Mouse (Mus musculus) heart, embryonic 12.5 days (tissue): ENCODE results near the gene Pitpna. TPM values are rescaled to one million over a fixed set of nuclear protein-coding genes. Genes with fewer than 3 reads are reported as not detected.

Experiments used
- ATAC-seq: fragments of 200-750 bp; cut with Nextera tagmentation; 2 replicates; pipeline ENCODE4 v1.8.0; 2017; ENCODE audit warnings: moderate TSS enrichment, moderate library complexity; ENCODE audit not compliant: insufficient number of reproducible peaks, low FRiP score
- H3K27ac ChIP-seq: fragments of 300-500 bp; sonication (generic); 2 replicates; pipeline ENCODE4 v1.5.1; 2016; ENCODE audit warnings: mild to moderate bottlenecking, moderate library complexity; ENCODE audit not compliant: poor library complexity, severe bottlenecking
- H3K27me3 ChIP-seq: fragments of 300-500 bp; sonication (generic); replicated peaks from 2 replicates; pipeline ENCODE4 v1.6.1; 2016; ENCODE audit warnings: mild to moderate bottlenecking, moderate library complexity
- H3K36me3 ChIP-seq: fragments of 300-500 bp; sonication (generic); 2 replicates; pipeline ENCODE4 v1.6.1; 2016; ENCODE audit warnings: mild to moderate bottlenecking, moderate library complexity
- H3K4me1 ChIP-seq: fragments of 300-500 bp; sonication (generic); replicated peaks from 2 replicates; pipeline ENCODE4 v1.6.1; 2016; ENCODE audit warnings: mild to moderate bottlenecking
- H3K4me2 ChIP-seq: fragments of 300-500 bp; sonication (generic); 2 replicates; pipeline ENCODE4 v1.6.1; 2016; ENCODE audit warnings: mild to moderate bottlenecking, moderate library complexity
- H3K4me3 ChIP-seq: fragments of 300-500 bp; sonication (generic); 2 replicates; pipeline ENCODE4 v1.5.1; 2016; ENCODE audit warnings: mild to moderate bottlenecking
- H3K9ac ChIP-seq: fragments of 300-500 bp; sonication (generic); 2 replicates; pipeline ENCODE4 v1.6.1; 2016; ENCODE audit warnings: mild to moderate bottlenecking, moderate library complexity
- H3K9me3 ChIP-seq: fragments of 300-500 bp; sonication (generic); replicated peaks from 2 replicates; pipeline ENCODE4 v1.6.1; 2016; ENCODE audit warnings: mild to moderate bottlenecking, moderate library complexity
- WGBS: fragments of 180-500 bp; shearing (Covaris S2); methylation state at CpG from one replicate; pipeline ENCODE4 v1.1.7; 2016; 5-methylcytosine and 5-hydroxymethylcytosine counted together
- polyA plus RNA-seq: library from polyadenylated mRNA; unstranded; fragments of >200 nt; fragmentation: Nextera tagmentation; extraction: Ambion mirVana; gene quantifications from 2 replicates; pipeline ENCODE4 v1.2.1, GENCODE M21; 2016

Pitpna gene
- polyA plus RNA-seq, 1 experiment from 2014 or later = 75.3 TPM

- no peak overlapping the region for H3K4me3 ChIP-seq
- no peak overlapping the region for H3K4me2 ChIP-seq
- H3K4me1 ChIP-seq = peaks cover 19% of the 10 kb centered on the region
- H3K9ac ChIP-seq = no peak overlapping the region
- H3K27me3 ChIP-seq = peaks cover 42% of the 10 kb centered on the region
- no peak for ATAC-seq
- H3K27ac ChIP-seq = no peak overlapping the region
- no peaks in the 10 kb centered on the region for H3K9me3 ChIP-seq
- 76% methylated on average over 5 of the region's 5 CpGs for WGBS
- H3K36me3 ChIP-seq = no peaks in the 10 kb centered on the region
Observed at GRCm38 (mm10) chr11:75574378-75575123, 13.3 kb upstream of the Pitpna start.

- no peak overlapping the region for H3K27ac ChIP-seq
- ATAC-seq = no peak
Observed at GRCm38 (mm10) chr11:75575560-75576123, 12.3 kb upstream of the Pitpna start.

GRCm38 (mm10) chr11:75578609-75579008, 9.3 kb upstream of the Pitpna start:
- H3K4me3 ChIP-seq = no peak overlapping the region
- ATAC-seq = no peak
- H3K4me2 ChIP-seq = no peak overlapping the region
- no peaks in the 10 kb centered on the region for H3K36me3 ChIP-seq
- H3K27ac ChIP-seq = no peak overlapping the region
- no peak overlapping the region for H3K9ac ChIP-seq
- H3K27me3 ChIP-seq = peaks cover 17% of the 10 kb centered on the region
- no peaks in the 10 kb centered on the region for H3K4me1 ChIP-seq
- WGBS = 75% methylated on average over 5 of the region's 5 CpGs
- H3K9me3 ChIP-seq = no peaks in the 10 kb centered on the region

More at GRCm38 (mm10) chr11:75575560-75576123, 12.3 kb upstream of the Pitpna start:
- Histone ChIP-seq H3K9me3 (no peaks in the 10 kb centered on the region), H3K9ac (no peak overlapping the region), H3K4me1 (peaks cover 19% of the 10 kb centered on the region), H3K4me2 (no peak overlapping the region), H3K36me3 (no peaks in the 10 kb centered on the region), H3K27me3 (peaks cover 36% of the 10 kb centered on the region), H3K4me3 (no peak overlapping the region)
- 77% methylated on average over 9 of the region's 9 CpGs for WGBS

GRCm38 (mm10) chr11:75581495-75582149, 6.3 kb upstream of the Pitpna start:
- H3K9me3 ChIP-seq = no peaks in the 10 kb centered on the region
- 87% methylated on average over 7 of the region's 7 CpGs for WGBS
- H3K9ac ChIP-seq = no peak overlapping the region
- no peaks in the 10 kb centered on the region for H3K36me3 ChIP-seq
- no peak overlapping the region for H3K27ac ChIP-seq
- no peak for ATAC-seq
- no peak overlapping the region for H3K4me3 ChIP-seq
- no peaks in the 10 kb centered on the region for H3K4me1 ChIP-seq
- no peaks in the 10 kb centered on the region for H3K27me3 ChIP-seq
- H3K4me2 ChIP-seq = no peak overlapping the region

- Histone ChIP-seq H3K9ac (no peak overlapping the region), H3K4me3 (no peak overlapping the region), H3K27me3 (no peaks in the 10 kb centered on the region), H3K36me3 (no peaks in the 10 kb centered on the region), H3K9me3 (no peaks in the 10 kb centered on the region), H3K4me1 (peaks cover 1% of the 10 kb centered on the region; the same call in 1 of the 2 replicates), H3K4me2 (no peak overlapping the region), H3K27ac (no peak overlapping the region)
- 49% methylated on average over 2 of the region's 2 CpGs for WGBS
- no peak for ATAC-seq
Observed at GRCm38 (mm10) chr11:75583521-75583920, 4.4 kb upstream of the Pitpna start.

DNA sequence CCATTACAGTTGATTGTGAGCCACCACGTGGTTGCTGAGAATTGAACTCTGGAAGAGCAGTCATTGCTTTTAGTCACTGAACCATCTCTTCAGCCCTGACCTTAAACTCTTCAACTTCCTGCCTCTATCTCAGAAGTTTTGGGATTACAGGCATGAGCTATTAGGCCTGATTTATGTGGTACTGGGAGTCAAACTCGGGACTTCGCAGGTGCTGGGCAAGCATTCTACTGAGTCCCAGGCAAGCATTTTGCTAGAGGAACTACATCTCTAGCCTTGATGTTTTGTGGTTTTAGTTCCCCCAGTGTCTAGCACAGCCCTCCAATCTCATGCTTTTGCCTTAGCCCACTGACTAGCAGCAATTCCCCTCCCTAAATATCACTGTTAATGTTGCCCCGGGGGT, 2.8 kb upstream of the Pitpna start:
- Histone ChIP-seq H3K9ac (no peak overlapping the region), H3K4me2 (no peak overlapping the region), H3K27ac (no peak overlapping the region), H3K4me1 (peaks cover 15% of the 10 kb centered on the region), H3K9me3 (no peaks in the 10 kb centered on the region), H3K4me3 (no peak overlapping the region), H3K36me3 (no peaks in the 10 kb centered on the region), H3K27me3 (no peaks in the 10 kb centered on the region)
- 66% methylated on average over 4 of the region's 4 CpGs for WGBS
- no peak for ATAC-seq

DNA sequence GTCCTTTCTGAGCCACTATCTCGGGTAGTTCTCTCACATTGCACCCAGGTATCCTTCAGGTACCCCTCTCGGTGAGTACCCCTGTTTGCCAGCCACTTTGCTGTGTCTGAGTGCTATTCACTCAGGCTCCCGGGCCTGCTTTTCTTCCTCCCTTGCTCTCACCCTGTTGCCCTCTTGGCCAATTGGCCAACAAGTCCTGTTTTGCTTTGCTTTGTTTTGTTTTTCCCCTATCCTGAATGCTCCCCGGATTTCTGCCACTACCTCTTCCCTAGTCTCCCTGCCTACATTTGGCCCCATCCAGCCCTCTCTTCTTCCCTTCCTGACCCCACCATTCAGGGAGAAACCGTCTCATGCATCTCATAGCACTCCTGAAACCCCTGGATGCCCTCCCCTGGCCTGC, 1.9 kb upstream of the Pitpna start:
- WGBS = 71% methylated on average over 5 of the region's 5 CpGs
- H3K4me2 ChIP-seq = no peak overlapping the region
- no peak overlapping the region for H3K9ac ChIP-seq
- peaks cover 19% of the 10 kb centered on the region for H3K4me1 ChIP-seq
- no peaks in the 10 kb centered on the region for H3K9me3 ChIP-seq
- no peaks in the 10 kb centered on the region for H3K27me3 ChIP-seq
- H3K4me3 ChIP-seq = no peak overlapping the region
- H3K27ac ChIP-seq = no peak overlapping the region
- ATAC-seq = no peak
- H3K36me3 ChIP-seq = no peaks in the 10 kb centered on the region

- peaks cover 19% of the 10 kb centered on the region for H3K4me1 ChIP-seq
- no peak for ATAC-seq
Observed at GRCm38 (mm10) chr11:75586963-75587362, 934 bp upstream of the Pitpna start.

DNA sequence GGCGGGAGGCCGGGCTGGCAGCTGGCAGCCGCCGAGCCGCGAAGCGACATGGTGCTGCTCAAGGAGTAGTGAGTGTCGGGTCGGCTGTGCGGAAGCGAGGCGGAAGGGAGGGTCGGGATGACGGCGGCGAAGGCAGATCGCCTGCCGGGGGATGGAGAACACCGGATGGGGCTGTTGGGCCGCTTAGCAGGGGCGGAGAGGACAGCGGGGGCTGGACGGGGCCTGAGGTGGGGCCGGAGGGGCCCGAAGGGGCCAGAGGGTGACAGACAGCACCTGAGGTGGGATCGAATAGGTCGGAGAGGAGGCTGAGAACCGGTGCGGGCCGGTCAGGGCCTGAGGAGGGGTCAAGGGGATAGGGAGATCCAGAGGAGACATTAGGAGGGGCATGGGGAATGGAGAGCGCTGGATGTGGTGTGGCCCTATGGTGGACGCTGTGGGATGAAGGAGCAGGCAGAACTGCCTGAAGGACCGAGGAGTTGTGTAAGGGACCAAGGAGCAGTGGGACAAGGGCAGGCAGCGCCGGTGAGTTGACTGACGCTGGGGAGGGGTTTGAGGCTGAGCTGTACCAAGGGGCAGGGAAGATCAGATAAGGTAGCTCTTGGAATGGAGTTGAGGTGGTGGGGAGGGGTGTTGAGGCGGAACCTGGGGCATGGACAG, 516 bp downstream of the Pitpna start:
- peak overlapping the region; percentile 94 for H3K4me3 ChIP-seq
- H3K36me3 ChIP-seq = peaks cover 23% of the 10 kb centered on the region
- peaks cover 23% of the 10 kb centered on the region for H3K4me1 ChIP-seq
- WGBS = under 1% methylated on average over 37 of the region's 37 CpGs
- H3K4me2 ChIP-seq = peak overlapping the region; percentile 86
- H3K9ac ChIP-seq = peak overlapping the region; percentile 95
- no peaks in the 10 kb centered on the region for H3K9me3 ChIP-seq
- peak; percentile 78 for ATAC-seq
- H3K27ac ChIP-seq = peak overlapping the region; percentile 89
- H3K27me3 ChIP-seq = no peaks in the 10 kb centered on the region

More at GRCm38 (mm10) chr11:75586963-75587362, 934 bp upstream of the Pitpna start:
- H3K36me3 ChIP-seq = peaks cover 8% of the 10 kb centered on the region
- WGBS = 77% methylated on average over 5 of the region's 5 CpGs
- no peak overlapping the region for H3K4me2 ChIP-seq
- no peaks in the 10 kb centered on the region for H3K9me3 ChIP-seq
- H3K27ac ChIP-seq = no peak overlapping the region
- H3K9ac ChIP-seq = no peak overlapping the region
- H3K27me3 ChIP-seq = no peaks in the 10 kb centered on the region
- H3K4me3 ChIP-seq = no peak overlapping the region

DNA sequence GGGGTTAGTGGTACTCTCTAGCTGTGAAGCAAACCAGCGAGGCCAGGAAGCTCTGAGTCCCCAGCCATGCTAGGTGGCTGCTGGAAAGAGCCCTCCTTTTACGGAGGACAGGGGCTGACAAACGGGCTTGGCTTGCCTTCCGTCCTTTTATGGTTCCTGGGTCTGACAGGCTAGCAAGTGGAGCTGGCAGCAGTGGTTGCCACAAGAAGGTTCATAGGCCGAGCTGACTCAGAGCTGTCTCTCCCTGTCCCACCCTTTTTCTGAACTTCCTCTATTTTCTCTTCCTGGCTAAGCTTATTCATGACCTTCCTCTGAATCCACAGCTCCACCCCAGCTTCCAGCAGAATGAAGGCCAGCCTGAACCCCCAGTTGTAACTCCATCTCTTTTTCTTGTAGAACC, 4.7 kb downstream of the Pitpna start:
- no peaks in the 10 kb centered on the region for H3K9me3 ChIP-seq
- no peak for ATAC-seq
- H3K4me1 ChIP-seq = peaks cover 44% of the 10 kb centered on the region
- no peak overlapping the region for H3K4me2 ChIP-seq
- no peak overlapping the region for H3K27ac ChIP-seq
- H3K9ac ChIP-seq = no peak overlapping the region
- H3K36me3 ChIP-seq = peaks cover 57% of the 10 kb centered on the region
- 77% methylated on average over 5 of the region's 5 CpGs for WGBS
- no peak overlapping the region for H3K4me3 ChIP-seq
- H3K27me3 ChIP-seq = no peaks in the 10 kb centered on the region

DNA sequence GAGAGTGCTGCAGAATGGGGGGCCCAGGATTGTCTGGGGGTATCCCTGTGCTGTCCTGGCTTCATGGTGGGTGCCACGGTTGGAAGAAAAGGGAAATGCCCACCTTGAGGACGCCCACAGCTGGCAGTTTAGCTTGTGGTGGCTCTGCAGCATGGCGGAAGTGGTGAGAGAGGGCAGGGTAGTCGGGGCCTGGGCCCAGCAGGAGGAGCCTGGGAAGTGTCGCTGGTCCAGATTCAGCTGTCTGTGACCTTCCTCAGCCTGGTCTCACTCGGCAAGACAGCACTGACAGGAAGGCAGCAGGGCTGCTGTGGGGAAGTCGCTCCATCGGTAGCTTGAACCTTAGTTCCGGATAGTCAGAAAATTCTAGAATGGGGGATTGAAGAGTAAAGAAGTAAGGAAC, 6.5 kb downstream of the Pitpna start:
- H3K27ac ChIP-seq = no peak overlapping the region
- H3K4me1 ChIP-seq = peaks cover 34% of the 10 kb centered on the region
- 80% methylated on average over 9 of the region's 9 CpGs for WGBS
- no peak for ATAC-seq
- no peaks in the 10 kb centered on the region for H3K9me3 ChIP-seq
- H3K4me2 ChIP-seq = no peak overlapping the region
- no peak overlapping the region for H3K4me3 ChIP-seq
- H3K36me3 ChIP-seq = peaks cover 72% of the 10 kb centered on the region
- H3K27me3 ChIP-seq = no peaks in the 10 kb centered on the region
- H3K9ac ChIP-seq = no peak overlapping the region
